Mouse (Mus musculus): ENCODE results near the gene Recql5.
"Not testable (repeated sequence)": the region's sequence is repeated elsewhere in the genome, so short reads cannot be mapped to it uniquely, and the experiment has no call there.

Gene Recql5

DNA sequence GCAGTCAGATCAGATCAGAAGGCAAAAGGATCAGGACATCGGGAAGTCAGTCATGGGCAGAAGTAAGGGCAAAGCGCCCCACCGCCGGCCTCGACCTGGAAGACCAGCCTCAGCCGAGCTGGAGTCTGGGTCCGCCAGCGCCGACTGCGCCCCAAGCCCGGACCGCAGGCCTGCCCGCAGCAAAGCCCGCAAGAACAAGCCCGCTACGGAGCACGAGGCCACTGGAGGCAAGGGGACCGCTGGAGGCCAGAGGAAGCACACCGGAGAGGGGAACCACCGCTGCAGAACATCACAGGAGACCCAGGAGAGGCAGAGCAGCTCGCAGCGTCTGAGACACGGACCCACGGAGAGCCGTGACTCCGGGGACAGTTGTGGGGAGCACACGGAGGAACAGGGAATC, 74.9 kb downstream of the Recql5 start, which contains the start of gene Myo15b:
TSS of gene Myo15b (plus strand) at position 53 of the 400 bp plus-strand sequence.
- DNase-seq = no peak

DNA sequence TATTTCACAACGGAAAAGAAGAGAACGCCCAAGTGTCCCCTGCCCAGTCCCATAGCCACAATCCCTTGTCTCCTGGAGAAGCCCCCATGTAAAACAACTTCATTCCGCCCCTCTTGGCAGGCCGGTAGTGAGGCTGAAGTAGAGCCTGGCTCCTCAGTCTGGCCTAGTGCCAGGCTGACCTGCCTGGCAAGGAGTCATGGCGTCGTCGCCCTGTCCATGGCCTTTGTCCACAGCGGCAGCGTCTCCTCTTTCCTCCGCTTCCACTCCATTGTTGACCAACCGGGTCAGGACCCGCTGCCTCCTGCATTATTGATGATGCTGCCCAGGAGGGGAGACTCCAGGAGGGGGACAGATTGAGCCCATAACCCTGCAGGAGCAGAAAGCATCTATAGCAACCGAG, 75.3 kb downstream of the Recql5 start:
- DNase-seq = no peak

DNA sequence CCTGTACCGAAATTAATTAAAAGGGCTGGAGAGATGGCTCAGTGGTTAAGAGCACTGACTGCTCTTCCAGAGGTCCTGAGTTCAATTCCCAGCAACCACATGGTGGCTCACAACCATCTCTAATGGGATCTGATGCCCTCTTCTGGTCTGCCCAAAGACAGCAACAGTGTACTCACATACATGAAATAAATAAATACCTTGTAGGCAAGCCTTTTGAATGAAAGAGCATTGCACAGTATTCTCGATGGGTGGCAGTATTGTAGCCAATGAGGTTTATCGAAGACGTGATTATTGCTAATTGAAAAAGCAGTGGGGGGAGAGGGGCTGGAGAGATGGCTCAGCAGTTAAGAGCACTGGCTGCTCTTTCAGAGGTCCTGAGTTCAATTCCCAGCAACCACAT, 76.1 kb downstream of the Recql5 start:
- DNase-seq = not testable (repeated sequence)

DNA sequence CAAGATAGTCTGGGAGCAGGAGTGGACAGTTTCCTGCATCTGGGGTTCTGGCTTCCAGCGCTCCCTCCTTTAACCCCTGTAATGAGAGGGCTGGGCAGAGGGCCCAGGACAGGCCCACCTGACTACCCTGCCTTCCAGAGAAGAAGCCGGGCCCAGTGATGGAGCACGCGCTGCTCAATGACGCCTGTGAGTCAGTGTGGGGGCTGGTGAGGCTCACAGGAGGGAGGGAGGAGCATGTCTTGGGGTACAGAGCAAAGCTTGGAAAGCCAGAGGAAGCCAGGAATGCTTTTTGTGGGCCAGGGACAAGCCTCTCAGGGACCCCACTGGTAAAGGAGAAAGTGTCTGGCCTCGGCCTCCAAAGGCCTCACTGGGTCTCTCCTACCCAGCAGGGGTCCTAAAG, 78.6 kb downstream of the Recql5 start:
- no peak for DNase-seq

DNA sequence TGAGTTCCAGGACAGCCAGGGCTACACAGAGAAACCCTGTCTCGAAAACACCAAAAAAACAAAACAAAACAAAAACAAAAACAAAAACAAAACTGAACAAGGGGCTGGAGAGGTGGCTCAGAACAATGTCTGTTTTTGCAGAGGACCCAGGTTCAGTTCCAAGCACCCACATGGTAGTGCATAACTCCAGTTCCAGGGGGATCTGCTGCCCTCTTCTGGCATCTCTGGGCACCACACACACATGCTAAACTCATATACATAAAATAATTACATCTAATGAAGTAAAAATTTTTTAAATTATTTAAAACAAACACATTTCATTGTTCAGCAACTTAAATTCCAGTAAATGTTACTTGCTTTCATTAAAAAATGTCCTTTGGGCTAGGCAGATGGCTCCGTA, 87.5 kb downstream of the Recql5 start:
- no peak for DNase-seq

DNA sequence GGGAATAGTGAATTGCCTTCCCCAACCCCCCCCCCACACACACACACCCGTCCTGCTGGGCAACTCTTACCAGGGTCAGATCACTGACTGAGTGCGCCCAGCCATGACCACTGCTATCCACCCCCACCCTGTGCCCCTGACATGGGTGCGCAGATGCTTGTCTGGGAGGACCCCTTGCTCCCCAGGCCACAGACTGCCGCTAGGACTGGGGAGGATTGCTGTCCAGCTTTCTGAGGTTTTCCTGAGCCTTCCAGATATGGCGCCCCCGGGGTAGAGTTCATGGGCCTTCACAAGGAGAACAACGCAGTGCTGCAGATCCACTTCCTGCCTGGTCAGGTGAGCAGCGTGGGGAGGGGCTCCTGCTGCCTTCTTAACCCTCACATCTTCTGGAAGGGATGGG, 89.0 kb downstream of the Recql5 start:
- no peak for DNase-seq

DNA sequence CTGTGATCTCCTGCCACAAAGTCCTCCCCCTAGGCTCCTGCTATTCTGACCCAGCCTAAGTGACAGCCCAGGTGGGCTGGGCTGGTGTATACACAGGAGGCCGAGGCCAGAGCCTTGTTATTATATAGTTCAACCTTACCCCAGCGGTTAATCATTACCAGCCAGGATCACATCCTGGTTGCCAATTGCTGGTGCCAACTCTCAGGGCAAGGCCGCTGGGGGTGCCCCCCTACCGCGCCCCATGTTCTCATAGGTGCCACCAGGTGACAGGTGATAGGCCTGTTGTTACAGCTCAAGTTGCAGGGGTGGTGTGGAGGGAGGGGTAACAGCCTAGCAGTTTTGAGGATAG, 89.4 kb downstream of the Recql5 start:
- DNase-seq = no peak

DNA sequence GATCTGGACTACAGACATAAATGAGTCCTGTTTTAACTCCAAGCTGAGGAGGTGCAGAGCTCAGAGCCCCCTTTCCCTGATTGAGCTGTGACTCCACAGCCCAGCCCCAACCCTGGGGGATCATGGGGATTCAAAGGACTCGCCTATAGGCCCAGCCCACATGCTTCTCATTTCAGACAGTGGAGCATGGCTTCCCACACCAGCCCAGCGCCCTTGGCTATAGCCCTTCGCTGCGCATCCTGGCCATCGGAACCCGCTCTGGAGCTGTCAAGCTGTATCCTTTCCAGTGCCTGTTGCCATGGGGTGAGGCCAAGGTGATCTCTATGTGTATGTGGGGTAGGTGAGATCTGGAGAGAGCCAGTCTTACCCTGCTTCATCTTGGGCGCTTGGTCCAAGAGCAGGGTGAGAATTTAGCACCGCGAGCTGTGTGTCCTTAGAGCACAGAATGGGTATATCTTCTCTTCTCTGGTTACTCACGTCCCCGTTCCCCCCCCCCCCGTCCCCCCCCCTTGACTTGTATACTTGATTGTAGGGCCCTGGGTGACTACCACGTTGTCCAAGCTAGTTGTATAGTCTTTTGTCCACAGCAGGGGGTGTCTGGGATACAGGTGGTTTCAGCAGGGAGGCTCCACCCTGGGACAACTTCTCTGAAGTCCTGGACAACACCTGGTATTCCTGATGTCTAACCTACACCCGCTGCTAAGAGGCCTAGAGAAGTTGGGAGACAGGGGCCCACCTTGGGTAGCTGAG, 90.0 kb downstream of the Recql5 start:
- no peak for DNase-seq

Data from cerebellum, postnatal 36 days (tissue).